Mouse (Mus musculus) liver, adult 2 months (tissue): ENCODE data around the gene S1pr2. TPM values are rescaled to one million over a fixed set of nuclear protein-coding genes. Genes with fewer than 3 reads are reported as not detected.

Source experiments
- DNase-seq: peaks from one replicate; pipeline ENCODE4 v3.0.0-alpha.2; 2011; ENCODE audit warnings: low read depth, low spot score; ENCODE audit errors: extremely low read depth
- H3K27ac ChIP-seq: fragments of 200-500 bp; replicated peaks from 2 replicates; pipeline ENCODE4 v1.5.1; 2012; ENCODE audit warnings: low read depth, mild to moderate bottlenecking, control low read depth, inconsistent platforms, low read length; ENCODE audit not compliant: insufficient read depth
- H3K27me3 ChIP-seq: fragments of 200-500 bp; 2 replicates; pipeline ENCODE4 v1.6.1; 2012; ENCODE audit warnings: mild to moderate bottlenecking, moderate library complexity, low read length, inconsistent platforms; ENCODE audit not compliant: control insufficient read depth, insufficient read depth
- H3K36me3 ChIP-seq: fragments of 200-500 bp; 2 replicates; pipeline ENCODE4 v1.6.1; 2012; ENCODE audit warnings: low read length, inconsistent platforms; ENCODE audit not compliant: control insufficient read depth, insufficient read depth
- H3K4me1 ChIP-seq: fragments of 200-500 bp; 2 replicates; pipeline ENCODE4 v1.6.1; 2011; ENCODE audit warnings: low read length; ENCODE audit not compliant: control insufficient read depth, insufficient read depth
- H3K4me3 ChIP-seq: fragments of 200-500 bp; 2 replicates; pipeline ENCODE4 v1.5.1; 2011; ENCODE audit warnings: low read depth, mild to moderate bottlenecking, control low read depth, low read length, moderate library complexity; ENCODE audit not compliant: insufficient read depth
- H3K79me2 ChIP-seq: fragments of 200-500 bp; 2 replicates; pipeline ENCODE4 v1.6.1; 2012; ENCODE audit warnings: inconsistent platforms, mild to moderate bottlenecking, low read length, moderate library complexity; ENCODE audit not compliant: control insufficient read depth, insufficient read depth
- H3K9ac ChIP-seq: fragments of 200-500 bp; 2 replicates; pipeline ENCODE4 v1.6.1; 2012; ENCODE audit warnings: low read depth, mild to moderate bottlenecking, control low read depth, inconsistent platforms, low read length
- CTCF ChIP-seq: fragments of 200-500 bp; IDR thresholded peaks from 2 replicates; pipeline ENCODE4 v1.5.1; 2011; ENCODE audit warnings: low read depth, low read length, control low read depth
- POLR2A ChIP-seq: fragments of 200-500 bp; IDR thresholded peaks from 2 replicates; pipeline ENCODE4 v1.6.1; 2011; ENCODE audit warnings: low read length, control low read depth; ENCODE audit not compliant: insufficient read depth; ENCODE audit errors: extremely low read depth
- WGBS: fragments of 180-500 bp; shearing (Covaris S2); methylation state at CpG from one replicate; pipeline ENCODE4 v1.1.7; 2018; 5-methylcytosine and 5-hydroxymethylcytosine counted together
- polyA plus RNA-seq: library from polyadenylated mRNA; depleted of rRNA; stranded (reverse); fragments of >200 nt; gene quantifications from 2 replicates; pipeline ENCODE4 v1.2.3, GENCODE M21; 2012
- total RNA-seq: library from RNA; depleted of rRNA; stranded (reverse); fragments of >200 nt; gene quantifications from 2 replicates; pipeline ENCODE4 v1.2.3, GENCODE M21; 2014

S1pr2 gene
- total and polyA plus RNA-seq, 2 experiments = 1.2 to 3.9 TPM

DNA sequence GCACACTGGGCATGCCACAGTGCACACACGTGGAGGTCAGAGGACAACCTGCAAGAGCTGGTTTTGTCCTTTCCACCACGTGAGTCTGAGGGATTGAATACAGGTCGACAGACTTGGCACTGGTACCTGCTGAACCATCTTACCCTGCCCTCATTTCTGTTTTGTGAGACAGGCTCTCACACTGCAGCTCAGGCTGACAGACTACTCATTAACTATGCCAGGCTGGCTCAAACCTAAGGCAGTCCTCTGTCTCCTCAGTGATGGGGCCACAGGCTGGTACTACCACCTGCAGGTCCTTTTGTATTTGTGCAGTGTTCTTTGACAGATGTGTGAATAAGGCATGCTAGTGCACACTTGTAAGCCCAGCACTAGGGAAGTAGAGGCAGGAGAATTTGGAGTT is 18.5 kb upstream of the S1pr2 start:
- peak; percentile 88 for DNase-seq
- 14% methylated on average over 3 of the region's 3 CpGs for WGBS
- no peak overlapping the region for H3K27ac ChIP-seq

DNA sequence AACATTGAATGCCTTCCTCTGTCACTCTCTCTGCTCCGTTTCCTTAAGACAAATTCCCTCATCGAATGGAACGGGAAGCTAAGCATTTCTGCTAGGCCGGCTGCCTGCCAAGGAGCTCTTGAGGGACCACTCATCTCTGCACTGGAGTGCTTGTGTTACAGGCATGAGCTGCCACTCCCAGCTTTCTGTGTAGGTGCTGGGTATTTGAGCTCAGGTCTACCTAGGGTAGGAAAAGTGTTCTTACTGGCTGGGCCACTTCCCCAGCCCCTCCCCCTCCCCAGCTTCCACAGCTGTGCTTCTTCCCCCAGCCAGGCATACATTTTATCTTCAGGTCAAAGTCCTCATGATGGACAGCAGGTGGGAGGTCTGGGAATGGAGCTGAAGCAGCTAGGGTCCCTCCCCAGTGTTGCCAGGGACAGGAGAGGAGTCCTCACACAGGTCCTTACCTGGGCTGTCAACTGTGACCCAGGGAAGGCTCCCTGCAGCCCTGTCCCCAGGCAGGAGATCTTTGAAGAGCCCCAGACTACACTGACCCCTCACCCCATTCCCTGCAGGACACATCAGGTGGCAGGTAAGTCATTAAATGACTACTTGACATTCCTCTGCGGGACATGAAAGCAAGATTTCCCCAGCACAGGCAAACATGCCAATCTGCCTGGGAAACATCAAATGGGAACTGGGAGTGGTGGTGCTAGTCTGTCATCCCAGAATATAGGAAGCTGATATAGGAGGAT is 16.8 kb upstream of the S1pr2 start:
- H3K27ac ChIP-seq = no peak overlapping the region
- no peak overlapping the region for H3K9ac ChIP-seq
- no peaks in the 10 kb centered on the region for H3K4me1 ChIP-seq
- no peak for DNase-seq
- TF ChIP-seq CTCF (no peak), POLR2A (no peak)
- WGBS = 76% methylated on average over 5 of the region's 5 CpGs
- H3K36me3 ChIP-seq = no peaks in the 10 kb centered on the region
- no peak overlapping the region for H3K4me3 ChIP-seq
- no peaks in the 10 kb centered on the region for H3K27me3 ChIP-seq
- H3K79me2 ChIP-seq = no peaks in the 10 kb centered on the region

More for the DNA sequence above, 18.5 kb upstream of the S1pr2 start:
- no peaks in the 10 kb centered on the region for H3K79me2 ChIP-seq
- H3K4me3 ChIP-seq = no peak overlapping the region
- H3K4me1 ChIP-seq = no peaks in the 10 kb centered on the region
- no peaks in the 10 kb centered on the region for H3K36me3 ChIP-seq
- no peaks in the 10 kb centered on the region for H3K27me3 ChIP-seq
- H3K9ac ChIP-seq = no peak overlapping the region
- TF ChIP-seq POLR2A = no peak
- no peak for TF ChIP-seq CTCF

DNA sequence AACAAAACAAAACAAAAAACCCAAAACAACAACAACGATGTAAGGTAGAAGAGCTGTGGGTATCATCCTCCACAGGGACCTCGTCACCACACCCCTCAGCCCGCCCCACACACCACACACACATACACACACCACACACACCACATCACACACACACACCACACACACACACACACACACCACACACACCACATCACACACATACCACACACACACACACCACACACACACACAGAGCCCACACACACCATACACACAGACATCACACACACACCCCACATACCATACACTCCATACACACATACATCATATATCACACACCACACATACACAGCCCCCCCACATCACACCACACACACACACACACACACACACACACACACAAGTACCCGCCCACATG is 15.0 kb upstream of the S1pr2 start:
- H3K79me2 ChIP-seq = no peaks in the 10 kb centered on the region
- no peak overlapping the region for H3K9ac ChIP-seq
- H3K4me1 ChIP-seq = no peaks in the 10 kb centered on the region
- H3K27me3 ChIP-seq = no peaks in the 10 kb centered on the region
- no peak for DNase-seq
- TF ChIP-seq POLR2A = no peak
- no peak for TF ChIP-seq CTCF
- 91% methylated on average over 4 of the region's 4 CpGs for WGBS
- H3K36me3 ChIP-seq = no peaks in the 10 kb centered on the region
- no peak overlapping the region for H3K27ac ChIP-seq
- H3K4me3 ChIP-seq = no peak overlapping the region

DNA sequence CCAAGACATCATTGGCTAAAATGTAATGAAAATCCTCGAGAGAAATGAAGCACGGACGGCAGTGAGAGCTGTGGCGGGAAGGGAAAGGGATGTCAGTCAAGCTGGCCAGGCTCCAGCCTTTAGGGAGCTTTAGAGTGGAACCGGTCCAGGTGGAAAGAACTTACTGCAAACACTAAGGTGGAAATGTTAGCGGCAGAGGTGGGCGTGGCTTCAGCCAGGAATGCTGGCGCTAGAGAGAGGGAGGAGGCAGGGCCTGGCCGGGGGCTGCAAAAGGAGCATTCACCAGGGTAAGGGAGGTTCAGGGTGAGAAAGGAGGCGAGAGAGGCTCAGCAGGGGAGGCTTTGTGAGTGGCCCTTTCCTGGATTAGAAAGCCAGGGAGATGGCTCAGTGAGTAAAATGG is 14.3 kb upstream of the S1pr2 start:
- H3K27me3 ChIP-seq = no peaks in the 10 kb centered on the region
- no peaks in the 10 kb centered on the region for H3K36me3 ChIP-seq
- 14% methylated on average over 10 of the region's 10 CpGs for WGBS
- H3K27ac ChIP-seq = no peak overlapping the region
- H3K4me1 ChIP-seq = no peaks in the 10 kb centered on the region
- peak; percentile 29 for DNase-seq
- H3K79me2 ChIP-seq = no peaks in the 10 kb centered on the region
- TF ChIP-seq CTCF (no peak), POLR2A (no peak)
- no peak overlapping the region for H3K9ac ChIP-seq
- H3K4me3 ChIP-seq = no peak overlapping the region

DNA sequence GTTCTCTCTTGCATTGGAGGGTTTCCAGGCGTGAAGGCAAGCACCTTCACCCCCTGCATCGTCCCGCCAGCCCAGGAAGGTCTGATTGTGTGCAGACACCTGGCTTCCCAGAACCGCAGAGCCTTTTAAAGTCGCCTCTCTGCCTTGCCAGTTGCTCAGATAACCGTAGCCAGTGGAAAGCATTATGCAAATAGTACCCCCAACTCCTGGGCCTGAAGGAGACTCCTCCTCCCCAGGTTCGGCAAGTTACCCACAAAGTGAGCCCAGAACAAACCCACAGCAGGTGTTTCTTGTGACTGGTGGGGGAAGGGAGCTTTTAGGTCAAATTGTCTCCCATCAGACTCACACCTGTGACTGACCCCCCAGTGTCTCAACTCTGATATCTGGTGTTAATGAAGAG is 11.4 kb upstream of the S1pr2 start:
- no peaks in the 10 kb centered on the region for H3K79me2 ChIP-seq
- no peaks in the 10 kb centered on the region for H3K4me1 ChIP-seq
- no peak for TF ChIP-seq POLR2A
- TF ChIP-seq CTCF = no peak
- WGBS = 74% methylated on average over 7 of the region's 7 CpGs
- no peaks in the 10 kb centered on the region for H3K36me3 ChIP-seq
- no peaks in the 10 kb centered on the region for H3K27me3 ChIP-seq
- H3K9ac ChIP-seq = no peak overlapping the region
- DNase-seq = no peak
- H3K27ac ChIP-seq = no peak overlapping the region
- H3K4me3 ChIP-seq = no peak overlapping the region

DNA sequence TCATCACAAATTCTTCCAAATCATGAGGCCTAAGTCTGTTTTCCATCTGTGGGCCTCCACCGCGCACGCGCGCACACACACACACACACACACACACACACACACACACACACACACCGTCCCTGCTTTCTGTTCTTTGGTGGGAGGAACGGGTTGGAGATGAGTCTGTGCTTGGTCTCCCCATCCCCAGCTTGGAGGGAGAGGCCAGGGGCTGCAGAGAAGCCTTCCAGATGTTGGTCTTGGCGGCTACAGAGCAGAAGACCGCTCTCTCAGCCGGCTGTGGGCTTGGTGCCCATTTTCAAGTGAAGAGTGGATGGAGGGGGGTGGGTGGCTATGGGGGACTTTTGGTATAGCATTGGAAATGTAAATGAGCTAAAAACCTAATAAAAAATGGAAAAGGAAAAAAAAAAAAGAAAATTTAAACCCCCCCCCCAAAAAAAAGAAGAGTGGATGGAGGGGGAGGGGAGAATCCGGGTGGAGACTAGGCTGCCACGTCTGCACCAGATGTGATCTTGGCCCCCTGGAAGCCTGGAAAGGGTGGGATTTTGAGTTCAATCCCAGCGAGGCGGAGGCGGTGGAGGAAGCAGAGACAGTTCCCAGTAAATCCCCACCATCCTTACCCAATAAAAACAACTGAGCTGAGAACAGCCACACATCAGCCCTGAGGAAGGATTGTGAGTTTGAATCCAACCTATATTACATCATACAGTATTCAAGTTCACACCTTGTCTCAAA is 10.5 kb upstream of the S1pr2 start:
- no peak for TF ChIP-seq POLR2A
- no peak for TF ChIP-seq CTCF
- no peaks in the 10 kb centered on the region for H3K36me3 ChIP-seq
- H3K4me1 ChIP-seq = no peaks in the 10 kb centered on the region
- WGBS = 81% methylated on average over 15 of the region's 15 CpGs
- H3K27ac ChIP-seq = no peak overlapping the region
- H3K4me3 ChIP-seq = no peak overlapping the region
- no peaks in the 10 kb centered on the region for H3K79me2 ChIP-seq
- no peak overlapping the region for H3K9ac ChIP-seq
- DNase-seq = no peak
- no peaks in the 10 kb centered on the region for H3K27me3 ChIP-seq
